Mouse (Mus musculus) layer of hippocampus, adult 8-10 months (tissue): ENCODE measurements at regions not wholly inside any gene's neighbourhood (a gene's known extent, or its start where the extent isn't known, plus 50 kb on each side); places are given as distances from the start of the nearest gene placed in this dataset.
A peak's percentile ranks its signal among the peaks of the same experiment; 100 is the strongest.
"Not testable (repeated sequence)": the region's sequence is repeated elsewhere in the genome, so short reads cannot be mapped to it uniquely, and the experiment has no call there.

ENCODE experiments used
- DNase-seq, 2 experiments: peaks; one replicate each; pipeline ENCODE4 v3.0.0; 2022; ENCODE audit warnings: low spot score in 2 of 2

GRCm38 (mm10) chr17:16926200-16926599 is 137.7 kb upstream of the Zfp960 start:
- DNase-seq = no peak

- DNase-seq = peak; percentile 92 to 94
Measured at GRCm38 (mm10) chr17:16951092-16952016, 112.6 kb upstream of the Zfp960 start.

- not testable (repeated sequence) for DNase-seq
Measured at GRCm38 (mm10) chr17:16952146-16952545, 111.8 kb upstream of the Zfp960 start.

DNA sequence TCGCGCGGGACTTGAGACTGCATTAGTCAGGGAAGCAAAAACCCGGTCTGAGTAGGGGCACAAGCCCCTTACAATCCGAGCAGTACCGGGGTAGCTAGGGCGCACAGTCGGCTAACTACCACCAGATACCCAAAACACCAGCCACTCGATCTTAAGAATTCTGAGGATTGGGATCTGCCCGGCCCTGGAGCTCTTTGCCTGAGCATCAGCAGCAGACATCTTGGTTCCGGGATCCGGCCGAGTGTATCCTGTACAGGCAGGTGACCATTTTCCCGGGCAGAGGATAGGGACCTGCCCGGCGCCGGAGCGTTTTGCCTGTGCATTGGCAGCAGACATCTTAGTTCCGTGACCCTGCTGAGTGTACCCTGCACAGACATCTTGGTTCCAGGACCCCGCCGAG is 66.7 kb upstream of the Zfp960 start:
- DNase-seq = not testable (repeated sequence)

- peak; percentile 80 to 90 for DNase-seq
Measured at GRCm38 (mm10) chr17:17004632-17005265, 59.2 kb upstream of the Zfp960 start.

DNA sequence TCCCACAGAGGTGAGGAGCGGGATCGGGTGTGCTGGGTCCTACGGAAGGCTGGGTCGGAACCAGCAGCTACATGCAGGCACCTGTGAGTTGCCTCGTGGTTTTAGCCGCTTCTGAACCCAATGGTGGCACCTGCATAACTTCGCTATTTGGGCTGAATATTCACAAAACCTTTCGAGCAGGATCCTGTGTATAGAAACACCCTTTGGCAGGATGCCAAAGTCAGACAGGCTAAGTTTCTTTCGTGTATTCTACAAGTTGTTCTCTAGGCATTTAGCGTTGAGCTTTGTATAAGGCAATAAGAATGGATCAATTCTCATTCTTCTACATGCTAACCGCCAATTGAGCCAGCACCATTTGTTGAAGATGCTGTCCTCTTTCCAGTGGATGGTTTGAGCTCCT is 58.6 kb upstream of the Zfp960 start:
- DNase-seq = not testable (repeated sequence)
